ENCODE assay signal across 24 mouse cellular contexts in genomic region chr19:36691245-36691644, GRCm38 (mm10). TPM values are rescaled to one million over a fixed set of nuclear protein-coding genes. Genes with fewer than 3 reads are reported as not detected.
DNase-seq lines count a peak whose midpoint lies in the region; ATAC-seq and TF ChIP-seq lines count a peak whose summit lies in the region.
"Had no signal": no experiment of that assay in that cellular context is flagged by ENCODE, and none has a peak within 500 bp of the region (broad histone marks: within the 10 kb centered on the region; RNA-seq: fewer than 3 reads in every experiment).

No protein-coding gene starts in this region.

- no peaks in the 10 kb centered on the region for H3K36me3 ChIP-seq in forebrain, embryonic 11.5 days (ENCODE audit: control insufficient read depth, insufficient read depth, low read length)
- no peaks in the 10 kb centered on the region for H3K36me3 ChIP-seq in forebrain, postnatal 0 days (ENCODE audit: insufficient read depth)
- H3K36me3 ChIP-seq in midbrain, embryonic 11.5 days (ENCODE audit: control insufficient read depth, insufficient read depth, low read length) = no peaks in the 10 kb centered on the region
- H3K36me3 ChIP-seq in midbrain, embryonic 10.5 days = no peaks in the 10 kb centered on the region
- H3K36me3 ChIP-seq in liver, embryonic 12.5 days = no peaks in the 10 kb centered on the region
- H3K36me3 ChIP-seq: embryonic facial prominence, embryonic 10.5 days; embryonic facial prominence, embryonic 12.5 days; forebrain, embryonic 12.5 days; G1E had no signal

- 84% methylated on average over 2 of the region's 2 CpGs for WGBS in forebrain, embryonic 11.5 days
- WGBS in forebrain, postnatal 0 days = 88% methylated on average over 2 of the region's 2 CpGs
- WGBS in midbrain, embryonic 11.5 days = 86% methylated on average over 2 of the region's 2 CpGs
- WGBS in midbrain, embryonic 10.5 days = 84% methylated on average over 2 of the region's 2 CpGs
- WGBS in liver, embryonic 12.5 days (ENCODE audit: insufficient replicate concordance) = 52% methylated on average over 2 of the region's 2 CpGs

- peak; percentile 14 for DNase-seq in forebrain, embryonic 11.5 days (ENCODE audit: low spot score)
- DNase-seq in forebrain, postnatal 0 days = no peak
- DNase-seq in midbrain, embryonic 11.5 days (ENCODE audit: low spot score, missing footprints) = peak; percentile 62
- no peak for DNase-seq in midbrain, embryonic 10.5 days (ENCODE audit: low spot score)
- DNase-seq in 3T3-L1 (ENCODE audit: low read depth, low spot score) = peak; percentile 70
- DNase-seq in NIH3T3 (ENCODE audit: low read depth) = peak; percentile 64
- DNase-seq in T-cell, adult 2 months (ENCODE audit: low spot score) = no peak
- DNase-seq: adrenal gland, adult 8-10 months; adrenal gland, postnatal 14 days; adrenal gland, postnatal 36 days; cerebellum, adult 11-12 months; cerebellum, adult 2 months; cerebellum, adult 9-10 months; cerebellum, postnatal 10 days; cerebellum, postnatal 25 days had no signal

- H3K4me1 ChIP-seq in forebrain, embryonic 11.5 days (replicated peaks; ENCODE audit: control insufficient read depth, insufficient read depth, low read length) = no peaks in the 10 kb centered on the region
- H3K4me1 ChIP-seq in forebrain, postnatal 0 days (ENCODE audit: insufficient read depth) = peaks cover 11% of the 10 kb centered on the region
- no peaks in the 10 kb centered on the region for H3K4me1 ChIP-seq in midbrain, embryonic 11.5 days (ENCODE audit: control insufficient read depth, insufficient read depth, low read length)
- peaks cover 5% of the 10 kb centered on the region; the same call in 1 of the 2 replicates for H3K4me1 ChIP-seq in midbrain, embryonic 10.5 days
- no peaks in the 10 kb centered on the region; the same call in 1 of the 2 replicates for H3K4me1 ChIP-seq in liver, embryonic 12.5 days

- no peaks in the 10 kb centered on the region for H3K27me3 ChIP-seq in forebrain, embryonic 11.5 days (ENCODE audit: control insufficient read depth, insufficient read depth, low read length)
- no peaks in the 10 kb centered on the region; the same call in 1 of the 2 replicates for H3K27me3 ChIP-seq in forebrain, postnatal 0 days (ENCODE audit: insufficient read depth, low read length)
- no peaks in the 10 kb centered on the region for H3K27me3 ChIP-seq in midbrain, embryonic 11.5 days (ENCODE audit: control insufficient read depth, insufficient read depth, low read length)
- H3K27me3 ChIP-seq in midbrain, embryonic 10.5 days (ENCODE audit: low read depth, poor library complexity, severe bottlenecking) = no peaks in the 10 kb centered on the region
- H3K27me3 ChIP-seq in liver, embryonic 12.5 days (replicated peaks) = no peaks in the 10 kb centered on the region
- H3K27me3 ChIP-seq: embryonic facial prominence, embryonic 12.5 days; forebrain, embryonic 12.5 days had no signal

- H3K27ac ChIP-seq in forebrain, embryonic 11.5 days (ENCODE audit: low read depth, low read length) = no peak overlapping the region
- H3K27ac ChIP-seq in forebrain, postnatal 0 days (ENCODE audit: low read depth, low read length) = no peak overlapping the region
- H3K27ac ChIP-seq in midbrain, embryonic 11.5 days (ENCODE audit: low read depth, low read length) = no peak overlapping the region
- no peak overlapping the region for H3K27ac ChIP-seq in midbrain, embryonic 10.5 days (replicated peaks)
- H3K27ac ChIP-seq in liver, embryonic 12.5 days = no peak overlapping the region
- H3K27ac ChIP-seq: forebrain, embryonic 12.5 days had no signal

- H3K4me2 ChIP-seq in forebrain, embryonic 11.5 days (ENCODE audit: low read depth, low read length, severe bottlenecking) = no peak overlapping the region
- H3K4me2 ChIP-seq in forebrain, postnatal 0 days (ENCODE audit: low read depth) = no peak overlapping the region
- no peak overlapping the region for H3K4me2 ChIP-seq in midbrain, embryonic 11.5 days
- no peak overlapping the region for H3K4me2 ChIP-seq in liver, embryonic 12.5 days
- H3K4me2 ChIP-seq: embryonic facial prominence, embryonic 12.5 days; forebrain, embryonic 12.5 days had no signal

- no peak overlapping the region for H3K9ac ChIP-seq in forebrain, embryonic 11.5 days (ENCODE audit: low read length)
- H3K9ac ChIP-seq in forebrain, postnatal 0 days = no peak overlapping the region
- H3K9ac ChIP-seq in midbrain, embryonic 11.5 days (ENCODE audit: low read length) = no peak overlapping the region
- no peak overlapping the region for H3K9ac ChIP-seq in liver, embryonic 12.5 days
- H3K9ac ChIP-seq: embryonic facial prominence, embryonic 12.5 days; forebrain, embryonic 12.5 days had no signal

- H3K9me3 ChIP-seq in forebrain, embryonic 11.5 days (ENCODE audit: control insufficient read depth, low read length) = no peaks in the 10 kb centered on the region
- H3K9me3 ChIP-seq in forebrain, postnatal 0 days (ENCODE audit: low read length) = no peaks in the 10 kb centered on the region
- H3K9me3 ChIP-seq in midbrain, embryonic 11.5 days (ENCODE audit: control insufficient read depth, low read length) = no peaks in the 10 kb centered on the region
- no peaks in the 10 kb centered on the region for H3K9me3 ChIP-seq in midbrain, embryonic 10.5 days (replicated peaks)
- no peaks in the 10 kb centered on the region for H3K9me3 ChIP-seq in liver, embryonic 12.5 days (replicated peaks)
- H3K9me3 ChIP-seq: embryonic facial prominence, embryonic 10.5 days; embryonic facial prominence, embryonic 12.5 days; forebrain, embryonic 12.5 days; G1E had no signal

- TF ChIP-seq CTCF in forebrain, postnatal 0 days (IDR thresholded peaks at IDR 0.05; ENCODE audit: low read depth) = no peak

- no peak for ATAC-seq in forebrain, embryonic 11.5 days (replicated peaks; ENCODE audit: low FRiP score)
- no peak for ATAC-seq in forebrain, postnatal 0 days
- ATAC-seq in midbrain, embryonic 11.5 days (ENCODE audit: low FRiP score) = no peak
- ATAC-seq in liver, embryonic 12.5 days = no peak
- ATAC-seq: activated CD4-positive, CD25-positive, alpha-beta regulatory T cell, adult 4 months; forebrain, embryonic 14.5 days; forebrain, embryonic 16.5 days had no signal

- H3K4me3 ChIP-seq in forebrain, embryonic 11.5 days (ENCODE audit: low read depth, low read length) = no peak overlapping the region
- no peak overlapping the region for H3K4me3 ChIP-seq in forebrain, postnatal 0 days (ENCODE audit: low read depth, low read length)
- H3K4me3 ChIP-seq in midbrain, embryonic 11.5 days (ENCODE audit: low read depth, low read length) = no peak overlapping the region
- no peak overlapping the region for H3K4me3 ChIP-seq in midbrain, embryonic 10.5 days
- H3K4me3 ChIP-seq in liver, embryonic 12.5 days = no peak overlapping the region
- H3K4me3 ChIP-seq: embryonic facial prominence, embryonic 10.5 days; embryonic facial prominence, embryonic 12.5 days; forebrain, embryonic 12.5 days had no signal

RNA-seq across cellular contexts. Expression of gene Ppp1r3c, which starts 45.2 kb away (rescaled TPM):
- 2.0 and 2.1 TPM in 2 replicates for polyA plus RNA-seq in forebrain, embryonic 11.5 days (2014; fragmentation: Nextera tagmentation; extraction: Ambion mirVana)
- total RNA-seq in forebrain, postnatal 0 days (2014; rRNA removed) = 28.2 and 28.6 TPM in 2 replicates
- 6.4 and 8.9 TPM in 2 replicates for polyA plus RNA-seq in forebrain, postnatal 0 days (2015; fragmentation: Nextera tagmentation; extraction: Ambion mirVana)
- 2.2 and 2.3 TPM in 2 replicates for polyA plus RNA-seq in midbrain, embryonic 11.5 days (2014; fragmentation: Nextera tagmentation; extraction: Ambion mirVana)
- polyA plus RNA-seq in midbrain, embryonic 10.5 days (2016; fragmentation: Nextera tagmentation; extraction: Ambion mirVana) = 1.6 and 2.0 TPM in 2 replicates
- polyA plus RNA-seq in liver, embryonic 12.5 days (2016; fragmentation: Nextera tagmentation; extraction: Ambion mirVana) = 0.89 and 1.0 TPM in 2 replicates
- polyA plus RNA-seq: activated CD4-positive, CD25-positive, alpha-beta regulatory T cell, adult 4 months; C2C12; G1E had no signal

Comparison
In these comparisons a context has a peak if more than half of its experiments do, and no peak if none do; other contexts are left out.
1. DNase-seq: peak in forebrain, embryonic 11.5 days (single experiment), midbrain, embryonic 11.5 days (single experiment), 3T3-L1 (single experiment) and NIH3T3 (single experiment); none in forebrain, postnatal 0 days (single experiment), midbrain, embryonic 10.5 days (single experiment) and T-cell, adult 2 months (single experiment).